Mouse (Mus musculus) heart, postnatal 4 days (tissue): ENCODE data around the gene Nlrp4b. TPM values are rescaled to one million over a fixed set of nuclear protein-coding genes. Genes with fewer than 3 reads are reported as not detected.
"Not testable (repeated sequence)": the region's sequence is repeated elsewhere in the genome, so short reads cannot be mapped to it uniquely, and the experiment has no call there.

ENCODE experiments used
- DNase-seq: peaks from one replicate; pipeline ENCODE4 v3.0.0; 2021
- total RNA-seq, 2 experiments: library from RNA; stranded (reverse); gene quantifications; 2 replicates each; pipeline ENCODE4 v1.2.3; 2021

Gene Nlrp4b
- total RNA-seq: not detected

DNA sequence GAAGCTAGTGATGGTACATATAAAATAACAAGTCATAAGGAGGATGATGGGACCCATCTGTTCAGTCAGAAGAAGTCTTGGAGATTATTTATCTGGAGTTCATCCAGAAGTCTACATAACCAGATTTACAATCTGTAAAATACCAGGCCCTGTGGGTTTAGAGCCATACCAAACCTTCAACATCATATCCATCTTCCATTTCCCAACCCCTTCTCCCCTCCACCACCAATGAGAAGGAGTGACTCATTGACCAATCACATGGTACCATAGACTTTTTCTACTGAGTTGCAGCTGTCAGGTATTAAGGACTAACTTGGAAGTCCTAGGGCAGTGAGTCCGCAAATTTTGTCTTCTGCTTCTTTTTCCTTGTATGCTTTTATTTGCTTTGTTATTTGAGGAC lies at the start of gene Nlrp4b:
Nlrp4b (plus strand) TSS at position 301 of the 400 bp plus-strand sequence.
- no peak for DNase-seq

GRCm38 (mm10) chr7:10754264-10754663 lies 66.7 kb downstream of the Nlrp4b start, which contains the start of gene Vmn1r71:
Vmn1r71 (minus strand) TSS chr7:10754364.
- DNase-seq: no peak

GRCm38 (mm10) chr7:10757551-10757950 lies 70.0 kb downstream of the Nlrp4b start:
- DNase-seq: not testable (repeated sequence)

Other genes starting within 250 kb of the Nlrp4b start
- not detected for gene Vmn1r67, start 244.5 kb upstream of the Nlrp4b start, total RNA-seq
- gene Zik1, start 192.4 kb upstream of the Nlrp4b start, total RNA-seq: 1 to 10 TPM; 5.0 to 5.1 TPM
- gene Vmn1r68, start 129.3 kb upstream of the Nlrp4b start, total RNA-seq: not detected
- not detected for gene Vmn1r69, start 74.1 kb upstream of the Nlrp4b start, total RNA-seq
- gene Vmn1r70, start 56.3 kb upstream of the Nlrp4b start, total RNA-seq: not detected
- gene Vmn1r71, start 66.6 kb downstream of the Nlrp4b start, total RNA-seq: not detected
- not detected for gene Zscan4b, start 217.3 kb downstream of the Nlrp4b start, total RNA-seq